Mouse (Mus musculus) c-Kit-negative CD71-positive TER-119-positive erythroid progenitor cells, embryonic 14.5 days (primary cell): ENCODE results near the gene Rpl31.
A peak's percentile ranks its signal among the peaks of the same experiment; 100 is the strongest.

ENCODE experiments used
- DNase-seq: peaks from one replicate; pipeline ENCODE4 v3.0.0-alpha.2; 2013; ENCODE audit warnings: low read depth, low spot score

The Rpl31 gene

GRCm38 (mm10) chr1:39367601-39368266, at the start of gene Rpl31:
Gene Rpl31, plus strand, starts transcription at chr1:39367842.
- DNase-seq, result peak; percentile 83

GRCm38 (mm10) chr1:39317935-39318334, 49.7 kb upstream of the Rpl31 start:
- no peak for DNase-seq

- no peak for DNase-seq
Observed at GRCm38 (mm10) chr1:39318870-39319269, 48.8 kb upstream of the Rpl31 start.

- DNase-seq, result no peak
Observed at GRCm38 (mm10) chr1:39321954-39322353, 45.7 kb upstream of the Rpl31 start.

GRCm38 (mm10) chr1:39325228-39325627, 42.4 kb upstream of the Rpl31 start:
- DNase-seq, result no peak

GRCm38 (mm10) chr1:39327546-39327945, 40.1 kb upstream of the Rpl31 start:
- no peak for DNase-seq

- DNase-seq, result no peak
Observed at GRCm38 (mm10) chr1:39330857-39331594, 36.6 kb upstream of the Rpl31 start.

GRCm38 (mm10) chr1:39332456-39332855, 35.2 kb upstream of the Rpl31 start:
- DNase-seq, result no peak

GRCm38 (mm10) chr1:39335561-39336196, 32.0 kb upstream of the Rpl31 start:
- DNase-seq, result no peak

- DNase-seq, result no peak
Observed at GRCm38 (mm10) chr1:39336788-39337187, 30.9 kb upstream of the Rpl31 start.

- DNase-seq, result no peak
Observed at GRCm38 (mm10) chr1:39338831-39339230, 28.8 kb upstream of the Rpl31 start.

- DNase-seq, result no peak
Observed at GRCm38 (mm10) chr1:39339455-39339854, 28.2 kb upstream of the Rpl31 start.

GRCm38 (mm10) chr1:39340156-39340555, 27.5 kb upstream of the Rpl31 start:
- DNase-seq, result no peak

GRCm38 (mm10) chr1:39340647-39341046, 27.0 kb upstream of the Rpl31 start:
- no peak for DNase-seq

- DNase-seq, result no peak
Observed at GRCm38 (mm10) chr1:39341807-39342206, 25.8 kb upstream of the Rpl31 start.

- DNase-seq, result no peak
Observed at GRCm38 (mm10) chr1:39343242-39343641, 24.4 kb upstream of the Rpl31 start.

GRCm38 (mm10) chr1:39344981-39345600, 22.6 kb upstream of the Rpl31 start:
- no peak for DNase-seq

GRCm38 (mm10) chr1:39349001-39349400, 18.6 kb upstream of the Rpl31 start:
- no peak for DNase-seq

GRCm38 (mm10) chr1:39349427-39349826, 18.2 kb upstream of the Rpl31 start:
- DNase-seq, result no peak

GRCm38 (mm10) chr1:39361754-39362514, 5.7 kb upstream of the Rpl31 start:
- no peak for DNase-seq

GRCm38 (mm10) chr1:39362515-39362893, 5.1 kb upstream of the Rpl31 start:
- no peak for DNase-seq

- DNase-seq, result no peak
Observed at GRCm38 (mm10) chr1:39365562-39365961, 2.1 kb upstream of the Rpl31 start.
